Mouse (Mus musculus) brain, embryonic 14.5 days (tissue): ENCODE results near the gene Zfp791.

ENCODE experiments used
- CTCF ChIP-seq: fragments of 200-500 bp; IDR thresholded peaks from 2 replicates; pipeline ENCODE4 v1.5.1; 2012; ENCODE audit warnings: inconsistent platforms, mild to moderate bottlenecking, moderate library complexity, borderline replicate concordance; ENCODE audit not compliant: insufficient read depth, insufficient read length; ENCODE audit errors: extremely low read depth
- POLR2A ChIP-seq: fragments of 200-500 bp; IDR thresholded peaks from 2 replicates; pipeline ENCODE4 v1.6.1; 2012; ENCODE audit warnings: mild to moderate bottlenecking, inconsistent platforms, borderline replicate concordance; ENCODE audit not compliant: poor library complexity, insufficient read depth, insufficient read length, severe bottlenecking; ENCODE audit errors: extremely low read depth

- TF ChIP-seq CTCF (no peak), POLR2A (peak; percentile 64)
Measured at GRCm38 (mm10) chr8:85071514-85072281, 51.2 kb downstream of the Zfp791 start, which contains the start of gene Dhps.
